Mouse (Mus musculus) gastrocnemius, postnatal 25 days (tissue): ENCODE results near the gene Rasgrp3. TPM values are rescaled to one million over a fixed set of nuclear protein-coding genes. Genes with fewer than 3 reads are reported as not detected.
"Not testable (repeated sequence)": the region's sequence is repeated elsewhere in the genome, so short reads cannot be mapped to it uniquely, and the experiment has no call there.

Experiments
- DNase-seq: peaks from one replicate; pipeline ENCODE4 v3.0.0; 2022
- long read RNA-seq, 2 experiments: library from polyadenylated mRNA; stranded (forward); transcript quantifications; one replicate each; pipeline ENCODE4 v2.0.0; 2021
- total RNA-seq, 2 experiments: library from RNA; stranded (reverse); gene quantifications; 1 replicate in 1 of 2; 2 replicates in 1 of 2; pipeline ENCODE4 v1.2.3; 2021

Gene Rasgrp3
- 10 to 100 TPM; 24.8 to 29.6 TPM for total RNA-seq
- long read RNA-seq, experiment 1, full-length matches to known transcripts: 1 of 6 reads
- long read RNA-seq, experiment 1, partial matches to known transcripts: 1 of 6 reads
- long read RNA-seq, experiment 1, other reads (novel, unspliced or antisense): 4 of 6 reads
- long read RNA-seq, experiment 2, full-length matches to known transcripts: 1 of 15 reads
- long read RNA-seq, experiment 2, partial matches to known transcripts: 3 of 15 reads
- long read RNA-seq, experiment 2, other reads (novel, unspliced or antisense): 11 of 15 reads

GRCm38 (mm10) chr17:75435599-75435998 is at the start of gene Rasgrp3:
Rasgrp3 (plus strand) TSS chr17:75435896.
- no peak for DNase-seq

GRCm38 (mm10) chr17:75388402-75388801 is 47.3 kb upstream of the Rasgrp3 start:
- DNase-seq: no peak

GRCm38 (mm10) chr17:75390142-75390541 is 45.6 kb upstream of the Rasgrp3 start:
- DNase-seq: no peak

- no peak for DNase-seq
These were observed 44.1 kb upstream of the Rasgrp3 start for GRCm38 (mm10) chr17:75391429-75392192.

DNA sequence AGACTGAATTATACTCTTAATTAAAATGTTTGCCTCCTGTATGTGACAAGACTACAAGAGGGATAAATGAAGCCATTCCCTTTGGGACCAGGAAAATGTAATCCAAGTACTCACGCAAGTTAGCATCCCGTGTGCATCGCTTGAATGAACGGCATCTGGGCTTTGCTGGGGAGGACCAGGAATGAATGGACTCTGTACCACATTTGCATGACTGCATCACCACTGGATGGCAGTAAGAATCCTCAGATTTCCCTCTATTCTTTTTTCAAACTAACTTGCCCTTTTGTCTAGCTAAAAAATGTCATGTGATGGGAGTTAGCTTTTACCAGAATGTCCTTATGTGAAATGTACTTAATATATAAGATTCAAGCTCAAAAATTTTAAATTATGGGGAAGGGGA is 29.3 kb upstream of the Rasgrp3 start:
- DNase-seq: no peak

- no peak for DNase-seq
These were observed 18.8 kb upstream of the Rasgrp3 start for GRCm38 (mm10) chr17:75416861-75417260.

- no peak for DNase-seq
These were observed 1.5 kb upstream of the Rasgrp3 start for GRCm38 (mm10) chr17:75434152-75434551.

DNA sequence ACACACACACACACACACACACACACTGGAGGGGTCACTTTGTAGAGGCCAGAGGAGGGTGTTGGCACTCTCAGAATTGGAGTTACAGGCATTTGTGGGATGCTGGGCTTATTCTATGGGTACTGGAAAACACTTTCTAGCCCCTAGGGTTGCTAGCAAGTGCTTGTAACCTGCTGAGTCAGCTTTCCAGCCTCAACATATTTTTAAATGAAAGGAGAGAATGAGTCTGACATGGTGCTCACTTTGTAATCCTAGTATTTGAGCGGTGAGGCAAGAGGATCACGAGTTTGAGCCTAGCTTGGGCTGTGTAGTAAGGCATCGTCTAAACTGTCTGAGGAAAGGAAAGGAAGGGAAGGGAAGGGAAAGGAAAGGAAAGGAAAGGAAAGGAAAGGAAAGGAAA is 825 bp upstream of the Rasgrp3 start:
- no peak for DNase-seq

GRCm38 (mm10) chr17:75436095-75436494 is 399 bp downstream of the Rasgrp3 start:
- no peak for DNase-seq

- no peak for DNase-seq
These were observed 1.1 kb downstream of the Rasgrp3 start for GRCm38 (mm10) chr17:75436819-75437218.

DNA sequence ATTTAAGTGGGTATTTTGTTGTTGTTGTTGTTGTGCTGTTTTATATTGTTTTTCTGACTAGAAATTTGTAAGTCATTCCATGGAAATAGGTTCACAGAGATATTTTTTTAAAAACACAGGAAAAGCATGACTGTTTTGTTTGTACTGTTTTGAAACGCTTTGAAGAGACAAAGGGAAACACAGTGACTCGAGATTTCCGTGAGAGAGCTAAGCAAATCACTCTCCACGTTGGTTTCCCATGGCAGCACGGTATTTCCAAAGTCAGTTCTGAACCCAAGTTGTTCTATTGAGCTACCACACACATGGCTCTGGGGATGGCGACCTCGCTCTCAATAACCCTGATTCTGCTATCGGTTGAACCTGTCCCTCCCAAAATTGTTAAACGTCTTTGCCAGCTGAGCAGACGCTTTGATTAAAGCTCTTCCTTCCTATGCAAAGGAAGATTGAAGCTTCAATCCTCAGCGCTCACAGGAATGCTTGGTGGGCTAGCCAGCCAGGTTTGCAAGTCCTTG is 1.6 kb downstream of the Rasgrp3 start:
- no peak for DNase-seq

DNA sequence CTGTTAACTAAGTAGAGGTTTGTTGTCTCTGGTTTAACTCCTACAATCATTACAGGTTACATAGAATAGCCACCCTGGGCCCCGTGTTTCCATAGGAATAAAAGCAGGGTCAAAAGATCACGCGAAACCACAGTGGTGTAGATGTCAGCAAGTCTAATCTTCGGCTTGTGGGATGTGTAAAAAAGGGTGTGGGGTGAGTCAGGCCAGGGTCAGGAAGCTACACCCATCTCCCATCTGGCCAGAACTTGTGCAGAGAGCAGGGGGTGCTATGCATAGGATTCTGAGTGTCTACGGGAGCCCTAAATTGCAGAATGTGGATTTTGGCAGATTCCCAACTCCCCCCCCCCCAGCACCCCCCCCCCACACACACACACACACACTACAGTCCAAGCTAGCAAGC is 2.5 kb downstream of the Rasgrp3 start:
- DNase-seq: no peak

DNA sequence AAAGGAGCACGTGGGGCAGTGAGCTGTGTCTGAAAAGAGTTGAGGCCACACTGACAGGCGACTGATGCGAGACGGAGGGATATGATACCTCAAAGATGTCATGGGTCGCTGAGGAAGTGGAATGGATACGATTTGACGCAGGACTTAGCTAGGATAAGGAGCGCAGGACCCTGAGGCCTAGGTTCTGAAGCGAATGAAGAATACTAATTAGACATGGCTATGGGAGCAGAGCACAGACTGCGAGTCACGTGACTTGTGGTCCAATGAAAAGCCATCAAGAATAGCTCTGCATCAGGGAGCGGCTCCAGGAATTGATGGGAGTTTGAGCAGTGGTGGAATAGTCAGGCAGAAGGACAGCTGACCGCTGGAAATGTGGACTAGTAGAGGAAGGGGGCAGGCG is 3.4 kb downstream of the Rasgrp3 start:
- no peak for DNase-seq

DNA sequence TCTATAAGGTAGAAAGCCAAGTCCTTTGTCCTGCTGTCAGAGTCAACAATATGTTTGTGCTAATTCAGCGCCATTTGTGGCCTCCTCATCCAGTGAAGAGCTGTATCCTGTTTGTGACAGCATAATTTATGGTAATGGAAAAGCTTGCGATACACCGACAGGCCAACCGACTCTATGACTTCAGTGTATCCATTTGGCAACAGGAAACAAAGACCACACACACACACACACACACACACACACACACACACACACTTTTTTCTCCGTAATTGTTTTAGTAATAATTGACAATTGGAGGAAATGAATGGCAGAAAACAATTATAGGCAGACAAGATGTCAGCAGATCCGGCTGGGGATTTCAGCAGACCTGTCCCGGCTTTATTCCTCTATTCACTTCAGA is 4.9 kb downstream of the Rasgrp3 start:
- DNase-seq: no peak

- no peak for DNase-seq
These were observed 5.6 kb downstream of the Rasgrp3 start for GRCm38 (mm10) chr17:75441260-75441830.

DNA sequence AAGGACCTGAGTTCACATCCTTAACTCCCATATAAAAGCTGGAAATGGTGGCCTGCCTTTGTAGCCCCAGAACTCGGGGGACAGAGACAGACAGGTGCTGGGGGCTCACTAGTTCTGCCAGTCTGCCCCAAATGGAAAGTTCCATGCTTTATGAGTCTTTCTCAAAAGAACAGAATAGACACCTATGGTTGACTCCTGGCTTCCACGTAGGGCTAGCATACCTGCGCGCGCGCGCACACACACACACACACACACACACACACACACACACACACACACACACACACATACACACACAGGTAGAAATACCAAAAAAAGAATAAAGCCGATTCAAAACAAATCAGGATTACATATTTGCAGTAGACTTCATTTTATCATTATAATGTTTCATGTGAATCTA is 6.7 kb downstream of the Rasgrp3 start:
- no peak for DNase-seq

- peak; percentile 77 for DNase-seq
These were observed 7.4 kb downstream of the Rasgrp3 start for GRCm38 (mm10) chr17:75443064-75443621.

GRCm38 (mm10) chr17:75448257-75448656 is 12.6 kb downstream of the Rasgrp3 start:
- DNase-seq: no peak

- no peak for DNase-seq
These were observed 13.3 kb downstream of the Rasgrp3 start for GRCm38 (mm10) chr17:75449022-75449421.

GRCm38 (mm10) chr17:75452313-75452712 is 16.6 kb downstream of the Rasgrp3 start:
- no peak for DNase-seq

- DNase-seq: no peak
These were observed 17.9 kb downstream of the Rasgrp3 start for GRCm38 (mm10) chr17:75453639-75454038.

DNA sequence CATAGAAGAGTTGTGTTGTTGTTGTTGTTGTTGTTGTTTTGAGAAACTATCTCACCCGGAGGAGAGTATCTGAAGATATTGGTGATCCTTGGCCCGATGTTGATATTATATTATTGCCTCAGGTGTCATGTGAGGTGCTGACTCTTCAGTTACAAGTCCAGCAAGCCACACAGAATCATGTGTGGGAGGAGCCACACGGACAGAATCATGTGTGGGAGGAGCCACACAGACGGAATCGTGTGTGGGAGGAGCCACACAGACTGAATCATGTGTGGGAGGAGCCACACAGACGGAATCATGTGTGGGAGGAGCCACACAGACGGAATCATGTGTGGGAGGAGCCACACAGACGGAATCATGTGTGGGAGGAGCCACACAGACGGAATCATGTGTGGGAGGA is 20.4 kb downstream of the Rasgrp3 start:
- DNase-seq: not testable (repeated sequence)

DNA sequence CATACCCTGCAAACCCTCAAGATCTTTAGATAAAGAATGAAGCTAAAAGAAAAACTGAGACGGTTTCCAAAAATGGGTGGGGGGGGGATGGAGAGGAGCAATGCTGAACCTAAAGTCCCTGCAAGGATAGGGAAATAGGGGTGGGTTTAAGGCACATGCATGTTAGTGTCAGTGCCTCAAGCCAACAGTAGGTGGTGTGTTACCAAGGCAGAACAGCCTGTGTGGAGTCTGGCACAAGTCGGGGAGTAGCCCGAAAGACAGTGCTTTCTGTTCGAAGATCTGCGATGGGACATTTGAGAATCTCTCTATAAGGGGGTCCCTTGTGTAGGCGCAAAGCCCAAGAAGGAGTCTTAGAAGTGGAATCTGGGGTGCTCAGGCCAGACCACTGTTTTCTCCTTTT is 24.9 kb downstream of the Rasgrp3 start:
- no peak for DNase-seq
